ENCODE assay signal across 8 mouse cellular contexts in the genomic region with DNA sequence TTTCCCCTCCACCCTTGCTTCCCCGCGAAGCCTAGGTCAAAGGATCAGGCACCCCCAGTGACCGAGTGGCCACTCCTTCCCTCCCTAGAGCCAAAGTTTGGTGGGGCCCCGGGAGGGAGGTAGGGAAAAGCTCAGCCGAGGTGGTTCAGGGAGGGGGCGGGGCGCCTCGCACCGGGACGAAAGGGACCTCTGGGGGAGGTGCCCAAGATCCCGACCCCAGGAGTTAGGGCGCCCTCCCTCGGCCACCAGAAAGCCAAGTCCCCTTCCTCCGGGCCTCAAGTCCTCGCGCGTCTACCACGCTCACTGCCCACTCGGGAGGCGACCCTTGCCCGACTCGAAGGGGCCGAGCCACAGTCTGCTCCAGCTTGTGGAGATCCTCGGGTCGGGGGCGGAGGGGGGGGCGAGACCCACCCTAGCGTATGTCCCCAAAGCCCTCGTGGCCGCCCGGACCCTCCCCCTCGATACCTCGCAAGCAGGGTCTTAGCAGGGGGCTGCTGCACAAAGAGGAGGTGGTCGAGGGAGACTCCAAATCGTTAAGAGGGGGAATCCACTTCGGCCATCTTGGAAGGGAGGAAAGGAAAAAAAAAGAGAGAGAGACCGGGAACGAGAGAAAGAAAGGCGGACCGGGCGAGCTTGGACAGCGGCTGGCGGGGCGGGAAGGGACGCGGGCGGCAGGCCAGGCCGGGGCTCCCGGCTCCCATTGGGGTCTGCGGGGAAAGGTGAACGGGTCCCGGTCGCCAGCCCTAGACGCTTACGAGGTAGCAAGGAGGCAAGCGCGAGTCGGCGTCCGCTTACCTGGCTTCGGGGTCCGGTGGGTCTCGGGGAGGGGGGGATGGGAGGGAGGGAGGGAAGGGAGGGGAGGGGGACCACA. TPM values are rescaled to one million over a fixed set of nuclear protein-coding genes. Genes with fewer than 3 reads are reported as not detected.
DNase-seq lines count a peak whose midpoint lies in the region; ATAC-seq and TF ChIP-seq lines count a peak whose summit lies in the region.

No protein-coding gene starts in this region.

- H3K79me3 ChIP-seq in C2C12 (ENCODE audit: low read depth): peaks cover 54% of the 10 kb centered on the region

- peak overlapping the region; percentile 100 for H3K27ac ChIP-seq in lung, embryonic 16.5 days (ENCODE audit: low read length)

- peak overlapping the region; percentile 89 for H3K4me3 ChIP-seq in C2C12 (ENCODE audit: insufficient read depth, poor library complexity, severe bottlenecking)
- H3K4me3 ChIP-seq in lung, embryonic 16.5 days (ENCODE audit: low read length): peak overlapping the region; percentile 66

- H3K36me3 ChIP-seq in C2C12 (ENCODE audit: control insufficient read depth, insufficient read depth): peaks cover under 1% of the 10 kb centered on the region
- H3K36me3 ChIP-seq in lung, embryonic 16.5 days (ENCODE audit: control insufficient read depth, insufficient read depth, low read length): no peaks in the 10 kb centered on the region

- ATAC-seq in lung, embryonic 16.5 days (ENCODE audit: low read depth): peak; percentile 2
- no peak for ATAC-seq in activated CD4-positive, CD25-positive, alpha-beta regulatory T cell, adult 4 months

- H3K9ac ChIP-seq in lung, embryonic 16.5 days (ENCODE audit: low read length): peak overlapping the region; percentile 86

- H3ac ChIP-seq in C2C12 (ENCODE audit: control insufficient read depth, insufficient read length, low read depth): peak overlapping the region; percentile 91

- H3K4me2 ChIP-seq in lung, embryonic 16.5 days (ENCODE audit: low read depth, low read length): peak overlapping the region; percentile 90

- peak; percentile 84 for DNase-seq in WW6 (ENCODE audit: low read depth, low spot score)
- peak; percentile 88 for DNase-seq in embryo, embryonic 10.5 days (ENCODE audit: low spot score)
- DNase-seq in heart, adult 9 months (ENCODE audit: low spot score in 2 of 2): peak; percentile 60 to 62
- DNase-seq in kidney, adult 9 months: peak; percentile 74
- DNase-seq in right cerebral cortex, postnatal 10 days (ENCODE audit: low spot score in 2 of 2): peak; percentile 76 to 81

- peak; percentile 72 for TF ChIP-seq CTCF in C2C12 (IDR thresholded peaks at IDR 0.05; ENCODE audit: control insufficient read depth, insufficient read depth, insufficient read length)

- H3K9me3 ChIP-seq in lung, embryonic 16.5 days (ENCODE audit: control insufficient read depth, low read length): no peaks in the 10 kb centered on the region

- under 1% methylated on average over 62 of the region's 63 CpGs for WGBS in lung, embryonic 16.5 days

- H3K27me3 ChIP-seq in C2C12 (ENCODE audit: control insufficient read depth, insufficient read depth, insufficient read length): no peaks in the 10 kb centered on the region
- no peaks in the 10 kb centered on the region for H3K27me3 ChIP-seq in lung, embryonic 16.5 days (ENCODE audit: control insufficient read depth, insufficient read depth, low read depth, low read length)

- peaks cover 56% of the 10 kb centered on the region for H3K4me1 ChIP-seq in lung, embryonic 16.5 days (replicated peaks; ENCODE audit: control insufficient read depth, insufficient read depth, low read length)

- peaks cover 62% of the 10 kb centered on the region for H3K79me2 ChIP-seq in C2C12 (ENCODE audit: control insufficient read depth, insufficient read depth)

TF ChIP-seq in C2C12, 6 proteins besides CTCF, POLR2A, EP300 and RAD21:
- TF ChIP-seq USF1 (IDR thresholded peaks at IDR 0.05; ENCODE audit: low read depth): no peak
TF ChIP-seq in C2C12: peak in this region for 0.

RNA-seq across cellular contexts. Expression of gene Pcgf2, which starts 1.3 kb away (rescaled TPM):
- polyA plus RNA-seq in C2C12 (2012; fragmentation: generic; extraction: Trizol): 29.2 TPM
- polyA plus RNA-seq in lung, embryonic 16.5 days (2015; fragmentation: Nextera tagmentation; extraction: Ambion mirVana): 16.2 and 16.5 TPM in 2 replicates
- 1 to 10 TPM; 3.1 to 4.7 TPM for polyA plus RNA-seq in activated CD4-positive, CD25-positive, alpha-beta regulatory T cell, adult 4 months (2017; shearing (Covaris generic))

RNA-seq across cellular contexts. Expression of gene Psmb3, which starts 4.2 kb away (rescaled TPM):
- polyA plus RNA-seq in C2C12 (2012; fragmentation: generic; extraction: Trizol): 690 TPM
- polyA plus RNA-seq in lung, embryonic 16.5 days (2015; fragmentation: Nextera tagmentation; extraction: Ambion mirVana): 430 and 457 TPM in 2 replicates
- polyA plus RNA-seq in activated CD4-positive, CD25-positive, alpha-beta regulatory T cell, adult 4 months (2017; shearing (Covaris generic)): 100 to 1,000 TPM; 422 to 486 TPM

RNA-seq across cellular contexts. Expression of gene Cisd3, which starts 13.3 kb away (rescaled TPM):
- 110 TPM for polyA plus RNA-seq in C2C12 (2012; fragmentation: generic; extraction: Trizol)
- polyA plus RNA-seq in lung, embryonic 16.5 days (2015; fragmentation: Nextera tagmentation; extraction: Ambion mirVana): 57.5 and 66.6 TPM in 2 replicates
- polyA plus RNA-seq in activated CD4-positive, CD25-positive, alpha-beta regulatory T cell, adult 4 months (2017; shearing (Covaris generic)): 10 to 100 TPM; 91.3 to 99.5 TPM

RNA-seq across cellular contexts. Expression of gene Mllt6, which starts 35.8 kb away (rescaled TPM):
- 12.5 TPM for polyA plus RNA-seq in C2C12 (2012; fragmentation: generic; extraction: Trizol)
- 3.4 and 4.0 TPM in 2 replicates for polyA plus RNA-seq in lung, embryonic 16.5 days (2015; fragmentation: Nextera tagmentation; extraction: Ambion mirVana)
- polyA plus RNA-seq in activated CD4-positive, CD25-positive, alpha-beta regulatory T cell, adult 4 months (2017; shearing (Covaris generic)): 10 to 100 TPM; 13.9 to 15.2 TPM

RNA-seq across cellular contexts. Expression of gene Pip4k2b, which starts 45.5 kb away (rescaled TPM):
- polyA plus RNA-seq in C2C12 (2012; fragmentation: generic; extraction: Trizol): 28.3 TPM
- 1.3 and 2.2 TPM in 2 replicates for polyA plus RNA-seq in lung, embryonic 16.5 days (2015; fragmentation: Nextera tagmentation; extraction: Ambion mirVana)
- polyA plus RNA-seq in activated CD4-positive, CD25-positive, alpha-beta regulatory T cell, adult 4 months (2017; shearing (Covaris generic)): 1 to 10 TPM; 2.0 to 2.3 TPM
